Mouse (Mus musculus): ENCODE measurements around the gene 9930022D16Rik. TPM values are rescaled to one million over a fixed set of nuclear protein-coding genes. Genes with fewer than 3 reads are reported as not detected.

The 9930022D16Rik gene
- polyA plus RNA-seq, 1 experiment from 2014 or later: not detected

- DNase-seq (ENCODE audit: low spot score): no peak
- 58% methylated on average over 3 of the region's 3 CpGs for WGBS
- Histone ChIP-seq H3K4me1 (peaks cover 29% of the 10 kb centered on the region), H3K9me3 (no peaks in the 10 kb centered on the region), H3K27ac (no peak overlapping the region), H3K36me3 (peaks cover 16% of the 10 kb centered on the region), H3K27me3 (ENCODE audit: insufficient read depth, poor library complexity, severe bottlenecking) (no peaks in the 10 kb centered on the region), H3K4me3 (no peak overlapping the region)
These were observed 27.4 kb downstream of the 9930022D16Rik start for GRCm38 (mm10) chr11:109441119-109441518.

DNA sequence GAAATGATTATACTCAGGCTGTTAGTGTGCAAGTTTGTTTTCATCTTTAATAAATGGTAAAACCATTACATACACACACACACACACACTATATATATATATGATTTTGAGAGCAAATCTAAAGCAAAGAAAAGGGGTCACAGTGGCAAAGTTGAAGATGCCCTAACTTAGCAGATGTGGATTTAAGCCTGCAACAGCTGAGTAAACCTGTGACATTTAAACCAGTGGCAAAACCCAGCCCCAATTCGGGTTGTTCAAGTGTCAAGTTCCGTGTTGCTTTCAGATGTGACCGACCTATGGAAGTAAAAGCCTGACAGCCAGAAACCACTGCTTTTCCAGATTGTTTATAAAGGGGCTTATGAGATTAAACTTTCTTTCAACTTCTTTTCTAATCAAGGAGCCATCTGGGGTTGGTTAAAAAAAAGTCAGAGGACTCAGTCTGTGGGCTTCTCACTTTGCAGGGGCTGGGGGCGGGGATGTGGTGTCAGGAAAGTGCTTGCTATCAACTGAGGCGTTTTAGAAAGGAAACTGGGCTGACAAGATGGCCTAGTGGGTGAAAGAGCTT is 28.5 kb downstream of the 9930022D16Rik start:
- no peak for DNase-seq (ENCODE audit: low spot score)
- WGBS: 36% methylated on average over 5 of the region's 5 CpGs

GRCm38 (mm10) chr11:109443468-109444263 is 29.9 kb downstream of the 9930022D16Rik start:
- WGBS: 89% methylated on average over 8 of the region's 8 CpGs
- Histone ChIP-seq H3K27ac (no peak overlapping the region), H3K27me3 (ENCODE audit: insufficient read depth, poor library complexity, severe bottlenecking) (no peaks in the 10 kb centered on the region), H3K4me3 (no peak overlapping the region), H3K4me1 (peaks cover 25% of the 10 kb centered on the region), H3K9me3 (no peaks in the 10 kb centered on the region), H3K36me3 (no peaks in the 10 kb centered on the region)
- no peak for DNase-seq (ENCODE audit: low spot score)

More for the DNA sequence above, 28.5 kb downstream of the 9930022D16Rik start:
- Histone ChIP-seq H3K9me3 (no peaks in the 10 kb centered on the region), H3K27me3 (ENCODE audit: insufficient read depth, poor library complexity, severe bottlenecking) (no peaks in the 10 kb centered on the region), H3K4me1 (peaks cover 25% of the 10 kb centered on the region), H3K27ac (no peak overlapping the region), H3K36me3 (peaks cover 8% of the 10 kb centered on the region), H3K4me3 (no peak overlapping the region)

DNA sequence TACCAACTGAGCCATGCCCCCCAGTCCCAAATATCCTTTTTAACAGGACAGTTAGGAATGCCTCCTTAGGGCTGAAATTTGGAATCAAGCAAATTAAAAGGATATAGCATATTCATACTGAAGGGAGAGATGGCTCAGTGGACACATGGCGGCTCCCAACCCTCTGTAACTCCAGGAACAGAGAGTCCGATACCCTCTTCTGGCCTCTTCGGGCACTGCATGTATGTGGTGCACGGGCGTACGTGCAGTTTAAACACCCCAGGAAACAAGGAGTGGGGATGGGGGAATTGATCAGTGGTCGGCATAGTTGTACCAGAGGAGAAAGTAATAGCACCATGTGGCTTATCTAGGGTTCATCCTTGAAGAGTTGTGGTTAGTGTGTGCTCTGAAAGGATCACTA is 30.9 kb downstream of the 9930022D16Rik start:
- 56% methylated on average over 7 of the region's 7 CpGs for WGBS
- DNase-seq (ENCODE audit: low spot score): no peak
- no peaks in the 10 kb centered on the region for H3K9me3 ChIP-seq
- no peaks in the 10 kb centered on the region for H3K27me3 ChIP-seq (ENCODE audit: insufficient read depth, poor library complexity, severe bottlenecking)
- H3K4me1 ChIP-seq: peaks cover 19% of the 10 kb centered on the region
- H3K27ac ChIP-seq: 0 out of 2 replicates have a peak overlapping the region, but pooled peaks have one; percentile 8
- H3K36me3 ChIP-seq: 0 out of 2 replicates have a peak, but pooled peaks cover under 1% of the 10 kb centered on the region
- no peak overlapping the region for H3K4me3 ChIP-seq

- Histone ChIP-seq H3K4me3 (no peak overlapping the region), H3K27ac (peak overlapping the region; percentile 8; the same call in 1 of the 2 replicates), H3K36me3 (0 out of 2 replicates have a peak, but pooled peaks cover 2% of the 10 kb centered on the region), H3K9me3 (no peaks in the 10 kb centered on the region), H3K27me3 (ENCODE audit: insufficient read depth, poor library complexity, severe bottlenecking) (no peaks in the 10 kb centered on the region), H3K4me1 (peaks cover 14% of the 10 kb centered on the region; the same call in 1 of the 2 replicates)
- 50% methylated on average over 13 of the region's 13 CpGs for WGBS
- no peak for DNase-seq (ENCODE audit: low spot score)
These were observed 31.8 kb downstream of the 9930022D16Rik start for GRCm38 (mm10) chr11:109445438-109446035.

DNA sequence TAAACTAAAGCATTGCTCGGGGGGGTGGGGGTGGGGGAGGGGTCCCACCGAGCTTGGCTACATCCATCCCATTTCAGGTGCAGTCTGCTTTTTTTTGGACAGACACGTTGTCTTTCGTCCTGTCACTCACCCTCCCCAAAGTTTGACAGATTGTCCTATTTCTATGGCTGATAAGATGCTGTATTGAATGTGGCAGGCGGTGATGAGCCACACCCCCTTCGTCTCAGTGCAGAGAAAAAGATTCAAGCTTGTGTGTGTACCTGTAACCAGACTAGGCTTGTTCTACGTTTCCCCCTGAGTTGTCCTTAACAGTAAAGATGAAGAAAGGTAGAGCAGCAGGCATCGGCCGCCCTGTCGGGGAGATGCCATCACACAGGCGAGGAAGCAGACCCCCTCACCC is 37.5 kb downstream of the 9930022D16Rik start:
- no peak for DNase-seq (ENCODE audit: low spot score)
- Histone ChIP-seq H3K36me3 (peaks cover 31% of the 10 kb centered on the region), H3K9me3 (no peaks in the 10 kb centered on the region), H3K27ac (no peak overlapping the region), H3K27me3 (ENCODE audit: insufficient read depth, poor library complexity, severe bottlenecking) (no peaks in the 10 kb centered on the region), H3K4me3 (no peak overlapping the region), H3K4me1 (no peaks in the 10 kb centered on the region)
- WGBS: 85% methylated on average over 11 of the region's 11 CpGs

DNA sequence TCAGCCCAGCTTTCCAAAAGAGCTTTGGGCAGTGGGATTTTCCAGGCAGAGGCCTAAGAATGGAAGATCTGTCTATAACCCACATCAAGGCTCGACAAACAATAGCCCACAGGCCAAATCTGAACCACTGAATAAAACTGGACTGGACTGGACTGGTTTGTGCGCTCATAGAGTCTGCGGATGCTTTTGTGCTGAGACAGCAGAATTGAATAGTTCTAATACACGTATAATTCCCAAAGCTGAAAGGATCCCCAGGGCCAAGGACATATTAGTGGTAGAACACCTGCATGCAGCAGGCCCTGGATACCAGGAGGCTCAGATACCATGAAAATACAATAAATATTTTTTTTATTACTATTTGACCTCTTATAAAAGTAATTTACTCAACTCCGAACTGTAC is 42.5 kb downstream of the 9930022D16Rik start:
- no peak for DNase-seq (ENCODE audit: low spot score)
- H3K27me3 ChIP-seq (ENCODE audit: insufficient read depth, poor library complexity, severe bottlenecking): no peaks in the 10 kb centered on the region
- peaks cover 57% of the 10 kb centered on the region for H3K36me3 ChIP-seq
- H3K27ac ChIP-seq: no peak overlapping the region
- H3K9me3 ChIP-seq: no peaks in the 10 kb centered on the region
- no peak overlapping the region for H3K4me3 ChIP-seq
- WGBS: 95% methylated on average over 5 of the region's 5 CpGs
- peaks cover 15% of the 10 kb centered on the region; the same call in 1 of the 2 replicates for H3K4me1 ChIP-seq

GRCm38 (mm10) chr11:109458165-109458564 is 44.4 kb downstream of the 9930022D16Rik start:
- Histone ChIP-seq H3K27ac (no peak overlapping the region), H3K4me1 (peaks cover 15% of the 10 kb centered on the region; the same call in 1 of the 2 replicates), H3K27me3 (ENCODE audit: insufficient read depth, poor library complexity, severe bottlenecking) (no peaks in the 10 kb centered on the region), H3K9me3 (no peaks in the 10 kb centered on the region), H3K36me3 (peaks cover 69% of the 10 kb centered on the region), H3K4me3 (no peak overlapping the region)
- no peak for DNase-seq (ENCODE audit: low spot score)
- WGBS: 95% methylated on average over 11 of the region's 11 CpGs

DNA sequence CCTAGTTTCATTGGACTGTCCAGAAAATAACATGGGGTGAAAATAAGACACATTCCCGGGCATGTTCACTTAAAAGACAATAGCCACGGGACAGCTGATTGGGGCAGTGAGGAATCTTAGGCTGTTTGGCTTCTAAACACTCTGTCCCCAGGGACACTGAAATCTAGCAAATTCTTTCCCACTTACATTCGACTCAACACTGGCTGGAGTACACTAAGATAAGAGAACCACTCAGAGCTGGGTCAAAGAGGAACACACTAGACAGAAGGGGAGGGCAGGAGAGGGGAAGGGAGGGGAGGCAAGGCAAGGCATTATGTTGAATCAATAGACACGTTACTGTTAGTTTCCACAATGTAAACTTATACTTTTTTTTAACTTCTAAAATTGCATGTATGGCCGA is 46.9 kb downstream of the 9930022D16Rik start:
- Histone ChIP-seq H3K9me3 (no peaks in the 10 kb centered on the region), H3K27ac (peak overlapping the region; percentile 53), H3K4me3 (no peak overlapping the region), H3K4me1 (peaks cover 15% of the 10 kb centered on the region; the same call in 1 of the 2 replicates), H3K27me3 (ENCODE audit: insufficient read depth, poor library complexity, severe bottlenecking) (no peaks in the 10 kb centered on the region), H3K36me3 (peaks cover 55% of the 10 kb centered on the region)
- 30% methylated on average over 5 of the region's 5 CpGs for WGBS
- DNase-seq (ENCODE audit: low spot score): peak; percentile 83

DNA sequence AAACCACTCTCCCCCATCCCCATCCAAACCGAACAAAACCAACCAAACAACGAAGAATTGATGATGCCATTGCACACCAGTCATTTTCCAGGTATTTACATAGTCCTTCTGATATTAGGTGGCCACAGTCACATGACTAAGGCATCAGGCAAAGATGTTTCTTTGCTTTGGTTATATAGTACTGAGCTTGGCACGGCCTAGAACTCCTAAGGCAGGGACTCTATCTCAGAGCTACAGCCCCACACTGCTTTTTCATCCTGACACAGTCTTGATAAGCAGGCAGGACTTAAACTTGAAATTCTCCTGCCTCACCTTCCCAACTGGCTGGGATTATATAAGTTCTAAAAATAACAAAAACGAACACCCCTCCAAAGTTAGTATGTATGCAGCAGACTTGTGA is 51.4 kb downstream of the 9930022D16Rik start:
- WGBS: 84% methylated on average over 4 of the region's 4 CpGs
- H3K27ac ChIP-seq: no peak overlapping the region
- DNase-seq (ENCODE audit: low spot score): no peak

DNA sequence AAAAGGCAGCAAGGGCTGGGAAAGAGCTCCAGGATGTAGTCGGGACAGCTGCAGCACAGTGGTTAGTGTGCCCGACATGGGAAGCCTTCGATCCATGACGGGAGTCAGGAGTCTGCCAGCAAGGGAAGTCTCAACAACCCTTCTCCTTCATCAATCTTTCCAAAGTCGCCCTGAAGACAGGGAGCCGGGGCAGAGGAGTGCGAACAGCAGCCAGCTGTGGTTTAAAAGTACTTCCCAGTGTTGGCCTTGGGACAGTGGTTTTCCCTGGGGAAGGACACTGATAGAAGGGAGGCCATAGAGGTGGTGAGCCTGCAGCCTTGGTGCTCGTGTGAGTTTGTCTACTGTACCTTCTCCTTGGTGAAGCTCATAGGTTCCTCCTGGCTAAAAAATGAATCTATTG is 53.3 kb downstream of the 9930022D16Rik start:
- DNase-seq (ENCODE audit: low spot score): no peak
- 62% methylated on average over 8 of the region's 8 CpGs for WGBS
- no peak overlapping the region for H3K4me3 ChIP-seq
- H3K36me3 ChIP-seq: peaks cover 15% of the 10 kb centered on the region
- H3K27ac ChIP-seq: peak overlapping the region; percentile 29; the same call in 1 of the 2 replicates
- H3K4me1 ChIP-seq: peaks cover 17% of the 10 kb centered on the region
- H3K9me3 ChIP-seq: no peaks in the 10 kb centered on the region
- H3K27me3 ChIP-seq (ENCODE audit: insufficient read depth, poor library complexity, severe bottlenecking): no peaks in the 10 kb centered on the region

More for the DNA sequence above, 51.4 kb downstream of the 9930022D16Rik start:
- peaks cover 21% of the 10 kb centered on the region for H3K36me3 ChIP-seq
- peaks cover 18% of the 10 kb centered on the region for H3K4me1 ChIP-seq
- no peaks in the 10 kb centered on the region for H3K27me3 ChIP-seq (ENCODE audit: insufficient read depth, poor library complexity, severe bottlenecking)
- H3K4me3 ChIP-seq: no peak overlapping the region
- no peaks in the 10 kb centered on the region for H3K9me3 ChIP-seq

GRCm38 (mm10) chr11:109468133-109468532 is 54.4 kb downstream of the 9930022D16Rik start:
- WGBS: 89% methylated on average over 5 of the region's 5 CpGs
- no peak overlapping the region for H3K27ac ChIP-seq
- H3K9me3 ChIP-seq: no peaks in the 10 kb centered on the region
- DNase-seq (ENCODE audit: low spot score): no peak
- no peaks in the 10 kb centered on the region for H3K27me3 ChIP-seq (ENCODE audit: insufficient read depth, poor library complexity, severe bottlenecking)
- peaks cover 4% of the 10 kb centered on the region; the same call in 1 of the 2 replicates for H3K36me3 ChIP-seq
- H3K4me3 ChIP-seq: no peak overlapping the region
- H3K4me1 ChIP-seq: peaks cover 20% of the 10 kb centered on the region
